Mouse (Mus musculus) ES-CJ7 (cell line): ENCODE data around the gene Sez6l.

Experiments used
- DNase-seq: peaks from one replicate; pipeline ENCODE4 v3.0.0; 2011; ENCODE audit warnings: low read depth, low spot score

Sez6l gene

GRCm38 (mm10) chr5:112498921-112499917 lies 77.8 kb downstream of the Sez6l start:
- peak; percentile 78 for DNase-seq

GRCm38 (mm10) chr5:112496753-112497369 lies 80.1 kb downstream of the Sez6l start:
- no peak for DNase-seq

DNA sequence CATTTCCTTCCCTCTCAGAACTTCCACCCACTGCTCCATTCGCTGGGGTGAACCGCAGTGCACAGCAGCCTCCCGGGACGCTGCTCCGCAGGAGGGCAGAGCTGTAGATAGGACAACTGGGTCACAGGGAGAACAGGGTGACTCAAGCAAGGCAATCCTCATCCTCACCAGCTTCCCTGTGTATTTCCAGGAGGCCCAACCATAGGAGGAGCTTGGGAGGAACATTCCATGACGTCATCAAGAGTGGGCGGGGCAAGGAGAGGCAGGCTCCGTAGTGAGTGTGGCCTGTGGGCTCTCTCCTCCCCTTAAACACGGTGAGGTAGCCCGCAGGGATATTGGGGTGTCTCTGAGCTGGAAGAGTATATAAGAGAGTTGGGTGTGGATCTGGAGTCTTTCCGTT lies 83.5 kb downstream of the Sez6l start:
- peak; percentile 83 for DNase-seq

DNA sequence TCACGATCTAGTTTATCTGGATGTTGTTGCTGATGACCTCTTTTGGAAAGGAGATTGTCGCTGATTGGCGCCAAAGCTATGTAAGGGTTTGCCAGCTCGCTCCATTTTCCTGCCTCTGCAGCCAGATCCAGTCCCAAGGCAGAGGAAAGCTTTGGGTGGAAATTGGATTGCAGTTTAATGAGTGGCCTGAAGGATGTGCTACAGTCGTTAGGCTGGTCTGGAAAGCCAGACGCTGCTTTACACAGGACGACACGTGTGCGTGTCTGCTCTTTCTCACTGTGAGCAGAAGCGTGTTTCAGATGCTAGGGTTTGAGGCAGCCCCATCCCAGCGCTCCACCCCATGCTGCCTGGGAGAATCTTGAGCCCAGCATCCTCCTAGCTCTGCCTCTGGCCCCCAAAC lies 85.5 kb downstream of the Sez6l start:
- DNase-seq: peak; percentile 35

DNA sequence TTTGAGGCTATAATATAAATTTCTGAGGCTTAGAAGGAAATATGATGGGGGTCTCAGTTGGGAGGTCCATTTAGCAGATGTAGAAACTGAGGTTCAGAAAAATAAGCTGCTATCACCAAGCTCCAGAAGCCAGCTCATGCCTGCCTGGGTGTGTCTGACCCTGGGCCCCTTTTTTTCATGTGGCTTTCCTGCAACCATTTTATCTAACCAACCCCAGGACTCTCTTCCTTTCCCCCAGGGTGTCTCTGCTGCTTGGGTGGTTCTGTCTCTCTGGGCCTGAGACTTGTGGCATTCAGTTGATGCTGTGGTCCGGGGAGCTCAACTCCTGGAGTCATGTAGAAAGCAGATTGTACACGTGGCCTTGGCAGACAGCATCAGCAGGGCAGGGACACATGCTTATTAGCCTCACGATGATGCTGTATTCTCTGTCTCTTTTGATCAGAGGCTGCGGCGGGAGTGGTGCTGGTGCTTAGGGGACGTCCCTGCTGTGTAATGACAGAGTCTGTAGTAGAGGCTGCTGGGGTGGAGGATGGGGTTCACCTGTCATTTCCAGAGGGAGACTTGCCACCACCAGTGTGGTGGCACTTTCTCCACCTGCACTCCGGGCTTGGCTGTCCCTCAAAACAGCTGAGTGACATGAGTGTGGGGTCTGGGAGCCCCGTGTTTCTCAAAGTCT lies 88.7 kb downstream of the Sez6l start:
- DNase-seq: no peak

GRCm38 (mm10) chr5:112487504-112487903 lies 89.5 kb downstream of the Sez6l start:
- DNase-seq: no peak

DNA sequence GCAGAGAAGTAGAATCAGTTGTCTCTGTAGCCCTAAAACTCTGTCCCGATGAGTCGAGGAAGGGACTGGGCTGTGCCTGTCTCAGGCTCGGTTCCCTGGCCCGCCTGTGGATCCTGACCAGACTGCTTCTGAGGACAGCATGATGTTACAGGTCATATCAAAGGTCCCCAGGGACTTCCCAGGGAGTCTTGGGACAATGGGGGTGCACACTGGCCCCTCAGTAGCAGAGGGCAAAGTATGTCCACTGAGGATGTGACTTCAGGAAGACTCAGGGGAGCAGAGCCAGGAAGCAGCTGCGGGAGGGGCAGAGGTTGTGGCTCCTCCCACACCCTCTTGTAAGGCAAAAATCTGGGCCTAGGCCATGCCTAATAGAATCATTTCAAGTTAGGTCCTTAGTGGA lies 90.6 kb downstream of the Sez6l start:
- no peak for DNase-seq

GRCm38 (mm10) chr5:112484924-112485715 lies 91.9 kb downstream of the Sez6l start:
- DNase-seq: no peak

GRCm38 (mm10) chr5:112483030-112483429 lies 94.0 kb downstream of the Sez6l start:
- DNase-seq: no peak

DNA sequence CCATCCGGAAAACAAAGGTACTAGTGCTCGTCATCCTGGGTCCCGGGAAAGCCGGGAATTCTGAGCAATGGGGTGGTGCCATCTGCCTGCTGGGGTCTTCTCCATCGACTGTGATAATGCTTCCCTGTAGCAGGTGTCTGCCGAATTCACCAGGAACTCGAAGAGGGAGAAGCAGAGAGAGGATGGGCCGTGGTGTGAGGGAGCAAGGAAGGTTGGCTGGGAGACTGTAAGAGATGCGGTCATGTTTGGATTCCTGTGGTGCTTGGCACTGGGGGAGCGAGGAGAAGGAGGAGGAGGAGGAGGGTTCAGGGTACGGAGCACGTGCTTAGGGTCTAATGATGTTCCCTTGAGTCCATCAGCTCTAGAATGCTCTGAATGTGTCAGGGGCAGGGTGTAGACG lies 94.4 kb downstream of the Sez6l start:
- no peak for DNase-seq

- DNase-seq: no peak
Observed at GRCm38 (mm10) chr5:112481946-112482410, 95.0 kb downstream of the Sez6l start.

DNA sequence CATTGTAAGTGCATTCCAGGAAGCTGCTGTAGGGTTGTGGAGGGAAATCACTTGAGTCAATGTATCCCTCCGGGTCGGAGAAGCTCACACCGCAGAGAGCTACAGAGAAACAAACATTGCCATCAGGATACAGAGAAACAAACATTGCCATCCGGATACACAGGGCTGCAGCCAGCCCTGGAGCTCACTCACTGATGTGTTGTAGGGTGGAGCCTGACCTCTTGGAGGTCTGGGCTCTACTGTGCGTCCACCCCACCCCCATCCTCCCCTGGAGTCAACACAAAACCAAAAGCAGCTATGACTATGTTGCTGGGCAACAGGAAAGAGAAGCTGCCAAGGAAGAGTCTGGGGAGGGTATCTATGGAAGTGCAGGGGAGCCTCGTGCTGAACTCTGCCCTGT lies 103.5 kb downstream of the Sez6l start:
- no peak for DNase-seq

DNA sequence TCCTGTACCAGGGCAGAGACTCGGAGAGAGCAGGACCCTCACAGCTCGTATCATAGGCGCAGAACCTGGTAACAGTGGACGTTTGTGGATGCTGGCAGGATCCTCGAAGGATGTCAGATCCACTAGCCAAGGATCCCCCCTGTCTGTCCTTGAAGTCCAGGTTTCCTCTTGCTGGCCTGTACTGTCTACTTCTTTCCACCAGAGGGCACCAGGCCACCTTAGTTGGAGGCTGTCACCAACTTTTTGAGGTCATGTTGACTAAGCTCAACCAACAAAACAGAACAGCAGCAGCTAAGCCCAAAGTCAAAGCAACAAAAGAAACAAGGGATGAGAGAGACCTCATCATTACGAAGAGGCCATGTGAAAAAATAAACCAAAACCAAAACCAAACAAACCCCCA lies 106.8 kb downstream of the Sez6l start:
- DNase-seq: peak; percentile 52

DNA sequence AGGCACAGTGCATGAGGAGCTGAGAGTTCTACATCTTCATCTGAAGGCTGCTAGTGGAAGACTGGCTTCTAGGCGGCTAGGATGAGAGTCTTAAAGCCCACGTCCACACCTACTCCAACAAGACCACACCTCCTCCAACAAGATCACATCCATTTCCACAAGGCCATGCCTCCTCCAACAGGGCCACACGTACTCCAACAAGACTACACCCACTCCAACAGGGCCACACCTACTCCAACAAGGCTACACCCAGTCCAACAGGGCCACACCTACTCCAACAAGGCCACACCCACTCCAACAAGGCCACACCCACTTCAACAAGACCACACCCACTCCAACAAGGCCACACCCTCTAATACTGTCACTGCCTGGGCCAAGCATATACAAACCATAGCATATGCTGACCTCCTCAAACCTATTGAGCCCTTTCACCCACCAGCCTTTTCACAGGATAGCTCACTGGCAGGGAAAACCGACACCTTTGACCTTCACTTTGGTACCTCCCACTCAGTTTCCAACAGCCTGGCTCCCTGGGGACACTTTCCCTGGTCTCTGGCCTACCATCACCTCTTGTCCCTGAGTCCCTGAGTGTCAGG lies 107.9 kb downstream of the Sez6l start:
- DNase-seq: peak; percentile 74

GRCm38 (mm10) chr5:112466331-112466730 lies 110.7 kb downstream of the Sez6l start:
- DNase-seq: no peak

- no peak for DNase-seq
Observed at GRCm38 (mm10) chr5:112459903-112460302, 117.1 kb downstream of the Sez6l start.

DNA sequence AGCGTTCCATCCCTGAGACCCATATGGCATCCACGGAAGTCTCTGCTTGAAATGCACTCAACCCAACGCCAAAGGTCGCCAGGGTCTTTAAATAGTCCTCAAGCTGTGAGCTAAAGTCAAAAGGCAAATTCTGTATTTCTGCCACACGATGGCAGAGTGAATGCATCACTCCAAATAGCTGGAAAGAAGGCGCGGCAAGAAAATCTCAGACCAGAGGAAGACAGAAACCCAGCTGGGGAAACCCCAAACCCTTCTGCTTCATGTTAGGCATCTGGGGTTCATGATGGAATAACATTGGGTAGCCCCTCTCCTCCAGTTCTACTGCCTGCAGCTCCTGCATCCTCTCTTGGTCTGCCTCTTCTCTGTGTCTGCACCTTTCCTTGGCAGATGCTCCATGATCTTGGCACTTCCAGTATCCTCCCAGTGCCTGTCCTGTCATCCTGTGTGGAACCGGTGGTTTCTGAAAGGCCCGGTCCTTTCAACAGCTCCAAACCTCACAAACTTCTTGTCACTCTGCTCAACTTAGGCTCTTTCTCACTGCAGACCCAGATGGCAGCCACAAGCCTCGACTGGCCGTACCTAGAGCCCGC lies 121.9 kb downstream of the Sez6l start:
- peak; percentile 46 for DNase-seq

- DNase-seq: no peak
Observed at GRCm38 (mm10) chr5:112453088-112453487, 123.9 kb downstream of the Sez6l start.

DNA sequence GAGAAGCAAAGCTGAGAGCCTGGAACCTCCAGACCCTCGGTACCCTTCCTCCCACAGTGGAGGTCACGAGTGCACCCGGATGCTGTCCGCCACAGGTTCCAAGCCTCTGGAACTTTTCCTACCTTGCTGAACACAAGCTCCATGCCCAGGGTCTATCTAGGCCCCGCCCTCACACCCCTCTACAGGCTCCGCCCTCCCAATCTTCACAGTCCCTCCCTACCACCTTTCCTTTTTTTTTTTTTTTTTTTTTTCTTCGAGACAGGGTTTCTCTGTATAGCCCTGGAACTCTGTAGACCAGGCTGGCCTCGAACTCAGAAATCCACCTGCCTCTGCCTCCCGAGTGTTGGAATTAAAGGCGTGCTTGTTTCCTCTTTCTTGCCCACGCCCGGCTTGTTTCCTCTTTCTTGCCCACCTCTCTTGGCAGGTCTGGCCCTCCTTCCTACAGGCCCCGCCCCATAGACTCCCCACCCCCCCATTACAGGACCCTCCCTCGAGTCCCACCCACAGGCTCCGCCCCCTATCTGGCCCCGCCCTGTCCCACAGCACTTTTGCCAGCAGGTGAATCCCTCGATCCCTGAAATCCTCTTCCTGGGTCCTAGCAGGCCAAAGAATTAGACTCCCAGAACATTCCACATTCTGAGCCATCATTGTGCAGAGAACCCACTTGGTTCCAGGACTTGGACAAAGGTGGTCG lies 128.1 kb downstream of the Sez6l start, which contains the start of gene Gm6588:
Gene Gm6588, plus strand, starts transcription at position 680 of the 694 bp plus-strand sequence.
- peak; percentile 58 for DNase-seq

GRCm38 (mm10) chr5:112438535-112438934 lies 138.4 kb downstream of the Sez6l start:
- no peak for DNase-seq
